Mouse (Mus musculus): ENCODE data around the gene H2afy.
A peak's percentile ranks its signal among the peaks of the same experiment; 100 is the strongest.

- 0 out of 2 replicates have a peak, but pooled peaks have one; percentile 13 for TF ChIP-seq POLR2A (IDR thresholded peaks at IDR 0.05; ENCODE audit: control insufficient read depth, extremely low read depth, insufficient read depth, low read length, poor library complexity)
- no peak for TF ChIP-seq CTCF (IDR thresholded peaks at IDR 0.05; ENCODE audit: borderline replicate concordance, control insufficient read depth, extremely low read depth, insufficient read depth, low read length, poor library complexity)
These were observed 22.9 kb upstream of the H2afy start for GRCm38 (mm10) chr13:56159016-56159601.

Data from thymus, adult 2 months (tissue).